Mouse (Mus musculus) right cerebral cortex, adult 2 months (tissue): ENCODE measurements at regions not wholly inside any gene's neighbourhood (a gene's known extent, or its start where the extent isn't known, plus 50 kb on each side); places are given as distances from the start of the nearest gene placed in this dataset.

Source experiments
- DNase-seq, 2 experiments: peaks; one replicate each; pipeline ENCODE4 v3.0.0; 2021 to 2022; ENCODE audit warnings: low spot score in 2 of 2

GRCm38 (mm10) chr7:72869068-72869467 is 506.2 kb upstream of the Rgma start:
- DNase-seq = no peak

- no peak for DNase-seq
Observed at GRCm38 (mm10) chr7:72900816-72901215, 474.5 kb upstream of the Rgma start.

GRCm38 (mm10) chr7:72905891-72906290 is 469.4 kb upstream of the Rgma start:
- DNase-seq = no peak

GRCm38 (mm10) chr7:72906536-72906935 is 468.8 kb upstream of the Rgma start:
- no peak for DNase-seq

- DNase-seq = no peak
Observed at GRCm38 (mm10) chr7:72926772-72927380, 448.4 kb upstream of the Rgma start.

GRCm38 (mm10) chr7:72938842-72939241 is 436.5 kb upstream of the Rgma start:
- no peak for DNase-seq

- DNase-seq = no peak
Observed at GRCm38 (mm10) chr7:72947531-72947930, 427.8 kb upstream of the Rgma start.

GRCm38 (mm10) chr7:72948026-72948425 is 427.3 kb upstream of the Rgma start:
- DNase-seq = no peak

- DNase-seq = no peak
Observed at GRCm38 (mm10) chr7:72948666-72949065, 426.6 kb upstream of the Rgma start.

GRCm38 (mm10) chr7:72949886-72950285 is 425.4 kb upstream of the Rgma start:
- DNase-seq = no peak

GRCm38 (mm10) chr7:72957674-72958073 is 417.6 kb upstream of the Rgma start:
- no peak for DNase-seq

- no peak for DNase-seq
Observed at GRCm38 (mm10) chr7:72961321-72961720, 414.0 kb upstream of the Rgma start.

- DNase-seq = no peak
Observed at GRCm38 (mm10) chr7:72962815-72963214, 412.5 kb upstream of the Rgma start.

GRCm38 (mm10) chr7:72963908-72964307 is 411.4 kb upstream of the Rgma start:
- no peak for DNase-seq

GRCm38 (mm10) chr7:72968193-72968592 is 407.1 kb upstream of the Rgma start:
- no peak for DNase-seq

- no peak for DNase-seq
Observed at GRCm38 (mm10) chr7:72971506-72972267, 403.6 kb upstream of the Rgma start.

GRCm38 (mm10) chr7:72972397-72972796 is 402.9 kb upstream of the Rgma start:
- no peak for DNase-seq

GRCm38 (mm10) chr7:72973771-72974170 is 401.5 kb upstream of the Rgma start:
- DNase-seq = no peak

GRCm38 (mm10) chr7:72974384-72974783 is 400.9 kb upstream of the Rgma start:
- DNase-seq = no peak

- no peak for DNase-seq
Observed at GRCm38 (mm10) chr7:72990559-72991429, 384.5 kb upstream of the Rgma start.

GRCm38 (mm10) chr7:72998374-72998773 is 376.9 kb upstream of the Rgma start:
- DNase-seq = no peak

GRCm38 (mm10) chr7:73019151-73019550 is 356.2 kb upstream of the Rgma start:
- DNase-seq = no peak
